Mouse (Mus musculus) lung, postnatal 0 days (tissue): ENCODE data around the gene Ric8b. TPM values are rescaled to one million over a fixed set of nuclear protein-coding genes. Genes with fewer than 3 reads are reported as not detected.

ENCODE experiments used
- ATAC-seq: fragments of 200-750 bp; cut with Nextera tagmentation; 2 replicates; pipeline ENCODE4 v1.8.0; 2017; ENCODE audit warnings: moderate library complexity
- DNase-seq: peaks from one replicate; pipeline ENCODE4 v3.0.0-alpha.2; 2016; ENCODE audit warnings: low spot score
- H3K27ac ChIP-seq: fragments of 300-500 bp; sonication (generic); 2 replicates; pipeline ENCODE4 v1.5.1; 2014; ENCODE audit warnings: antibody characterized with exemption, mild to moderate bottlenecking, low read length, mixed read lengths
- H3K27me3 ChIP-seq: fragments of 300-500 bp; sonication (generic); replicated peaks from 2 replicates; pipeline ENCODE4 v1.6.1; 2014; ENCODE audit warnings: low read length, mixed read lengths; ENCODE audit not compliant: insufficient read depth
- H3K36me3 ChIP-seq: fragments of 300-500 bp; sonication (generic); 2 replicates; pipeline ENCODE4 v1.6.1; 2014; ENCODE audit warnings: low read length, mixed read lengths; ENCODE audit not compliant: insufficient read depth
- H3K4me1 ChIP-seq: fragments of 300-500 bp; sonication (generic); 2 replicates; pipeline ENCODE4 v1.6.1; 2014; ENCODE audit warnings: antibody characterized with exemption, low read depth, low read length, mixed read lengths; ENCODE audit not compliant: insufficient read depth
- H3K4me2 ChIP-seq: fragments of 300-500 bp; sonication (generic); replicated peaks from 2 replicates; pipeline ENCODE4 v1.6.1; 2014; ENCODE audit warnings: low read depth, mild to moderate bottlenecking, low read length, moderate library complexity, mixed read lengths
- H3K4me3 ChIP-seq: fragments of 300-500 bp; sonication (generic); 2 replicates; pipeline ENCODE4 v1.5.1; 2014; ENCODE audit warnings: low read depth, low read length
- H3K9ac ChIP-seq: fragments of 300-500 bp; sonication (generic); replicated peaks from 2 replicates; pipeline ENCODE4 v1.6.1; 2014; ENCODE audit warnings: low read depth, mild to moderate bottlenecking
- H3K9me3 ChIP-seq: fragments of 300-500 bp; sonication (generic); 2 replicates; pipeline ENCODE4 v1.6.1; 2016; ENCODE audit warnings: low read length, mixed read lengths
- CTCF ChIP-seq: IDR thresholded peaks from 2 replicates; pipeline ENCODE4 v1.5.1; 2016; ENCODE audit warnings: antibody characterized with exemption, mild to moderate bottlenecking
- EP300 ChIP-seq: IDR thresholded peaks from 2 replicates; pipeline ENCODE4 v1.6.1; 2016; ENCODE audit warnings: antibody characterized with exemption, mild to moderate bottlenecking, control low read depth
- WGBS: fragments of 180-500 bp; shearing (Covaris S2); extraction: QIAGEN DNeasy Blood & Tissue Kit; methylation state at CpG from one replicate; pipeline ENCODE4 v1.1.7; 2014; 5-methylcytosine and 5-hydroxymethylcytosine counted together
- polyA plus RNA-seq: library from polyadenylated mRNA; unstranded; fragments of >200 nt; fragmentation: Nextera tagmentation; extraction: Ambion mirVana; gene quantifications from 2 replicates; pipeline ENCODE4 v1.2.1, GENCODE M21; 2015

Ric8b gene
- polyA plus RNA-seq, result 9.6 and 12.7 TPM in 2 replicates

DNA sequence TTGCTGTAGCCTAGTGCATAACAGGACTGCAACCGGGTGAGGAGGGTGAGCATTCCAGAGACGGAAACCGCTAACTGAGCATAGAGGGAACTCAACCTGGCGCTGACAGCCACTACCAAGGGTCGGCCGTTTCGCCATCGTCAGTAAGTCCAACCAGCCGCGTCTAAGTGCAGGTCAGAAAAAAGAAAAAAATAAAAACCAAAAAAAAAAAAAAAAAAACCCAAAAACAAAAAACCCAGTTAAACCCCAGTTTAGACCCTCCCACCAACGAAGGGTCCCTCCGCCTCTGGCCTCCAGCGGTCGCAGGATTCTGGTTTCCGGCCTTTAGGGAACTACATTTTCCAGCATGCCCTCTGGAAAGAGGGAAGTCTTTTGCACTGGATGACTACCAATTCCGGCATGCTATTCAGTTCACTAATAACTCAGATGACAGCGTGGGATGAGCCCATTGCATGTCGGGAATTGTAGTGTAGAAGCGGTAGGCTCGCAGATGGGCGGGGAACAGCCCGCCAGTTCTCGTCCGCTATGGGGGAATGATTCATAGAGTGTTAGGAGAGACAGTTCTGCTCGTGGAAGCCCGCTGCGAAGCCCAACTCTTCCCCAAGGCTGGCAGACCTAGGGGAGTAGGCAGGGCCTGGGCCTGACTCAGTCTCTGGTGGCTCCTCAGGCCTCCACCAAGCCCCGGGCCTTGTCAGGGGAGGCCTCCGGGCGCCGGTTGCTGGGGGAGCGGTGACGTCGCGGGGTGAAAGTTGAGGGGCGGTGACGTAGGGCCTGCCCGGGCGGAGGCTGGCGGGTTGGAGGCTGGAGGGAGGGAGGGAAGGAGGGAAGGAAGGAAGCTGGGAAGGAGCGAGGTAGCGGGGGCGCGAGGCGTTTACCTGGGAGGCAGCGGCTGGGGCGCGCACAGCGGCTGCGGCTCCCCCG, at the start of gene Ric8b:
Gene Ric8b, plus strand, starts transcription at position 807 of the 921 bp plus-strand sequence.
- 3% methylated on average over 47 of the region's 51 CpGs for WGBS
- Histone ChIP-seq H3K27me3 (no peaks in the 10 kb centered on the region), H3K27ac (peak within 1 kb of the TSS; percentile 96), H3K36me3 (no peaks in the 10 kb centered on the region), H3K9ac (peak within 1 kb of the TSS; percentile 69), H3K4me3 (peak within 1 kb of the TSS; percentile 85), H3K4me2 (peak within 1 kb of the TSS; percentile 85), H3K4me1 (peaks cover 6% of the 10 kb centered on the region; the same call in 1 of the 2 replicates), H3K9me3 (no peaks in the 10 kb centered on the region)
- TF ChIP-seq CTCF (peak; percentile 14; the same call in 1 of the 2 replicates), EP300 (no peak)
- ATAC-seq, result peak; percentile 98
- DNase-seq, result peak; percentile 99

DNA sequence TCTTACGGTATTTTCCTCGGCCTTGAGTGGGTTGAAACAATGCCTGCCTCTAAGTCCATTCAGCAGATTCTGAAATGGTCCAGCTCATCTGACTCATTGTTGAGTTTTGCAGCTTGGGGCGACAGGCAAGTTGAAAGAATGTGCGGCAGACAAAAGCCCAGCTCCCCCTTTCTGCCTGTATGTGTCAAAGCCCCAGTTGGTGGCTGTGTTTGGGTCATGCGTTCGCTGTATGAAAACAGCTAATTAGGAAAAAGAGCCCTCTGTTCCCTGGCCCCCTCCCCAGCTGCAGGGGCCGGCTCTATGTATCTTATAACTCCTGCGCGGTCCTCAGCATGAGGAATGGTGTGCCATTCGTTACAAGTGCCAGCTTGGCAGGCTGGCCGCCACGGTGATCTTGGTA, 46.1 kb upstream of the Ric8b start:
- DNase-seq (no peak), ATAC-seq (no peak)
- no peak overlapping the region for H3K27ac ChIP-seq
- no peaks in the 10 kb centered on the region for H3K27me3 ChIP-seq
- TF ChIP-seq EP300, result no peak
- no peak for TF ChIP-seq CTCF
- no peaks in the 10 kb centered on the region for H3K9me3 ChIP-seq
- no peaks in the 10 kb centered on the region; the same call in 1 of the 2 replicates for H3K4me1 ChIP-seq
- WGBS, result 59% methylated on average over 12 of the region's 12 CpGs
- H3K4me3 ChIP-seq, result no peak overlapping the region
- H3K36me3 ChIP-seq, result no peaks in the 10 kb centered on the region
- H3K4me2 ChIP-seq, result no peak overlapping the region
- H3K9ac ChIP-seq, result no peak overlapping the region

DNA sequence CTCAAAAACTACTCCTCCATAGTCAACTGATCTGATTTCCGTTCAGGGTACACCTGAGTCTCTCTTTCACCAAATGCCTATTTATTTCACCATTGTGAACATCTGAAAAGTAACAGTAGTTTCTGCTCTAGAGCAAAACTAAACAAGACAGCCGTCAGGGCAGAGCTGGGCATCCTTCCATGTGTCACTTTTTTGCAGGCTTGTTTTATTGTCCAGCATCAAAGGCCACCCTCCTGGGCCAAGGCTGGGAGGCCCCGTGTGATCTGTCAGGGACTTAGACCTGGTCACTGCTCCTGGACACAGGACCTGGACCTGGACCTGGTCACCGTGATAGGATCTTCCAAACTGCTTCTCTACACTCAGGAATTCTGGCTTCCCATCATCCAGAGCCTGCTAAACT, 45.5 kb upstream of the Ric8b start:
- 67% methylated on average over 4 of the region's 4 CpGs for WGBS
- no peak overlapping the region for H3K9ac ChIP-seq

DNA sequence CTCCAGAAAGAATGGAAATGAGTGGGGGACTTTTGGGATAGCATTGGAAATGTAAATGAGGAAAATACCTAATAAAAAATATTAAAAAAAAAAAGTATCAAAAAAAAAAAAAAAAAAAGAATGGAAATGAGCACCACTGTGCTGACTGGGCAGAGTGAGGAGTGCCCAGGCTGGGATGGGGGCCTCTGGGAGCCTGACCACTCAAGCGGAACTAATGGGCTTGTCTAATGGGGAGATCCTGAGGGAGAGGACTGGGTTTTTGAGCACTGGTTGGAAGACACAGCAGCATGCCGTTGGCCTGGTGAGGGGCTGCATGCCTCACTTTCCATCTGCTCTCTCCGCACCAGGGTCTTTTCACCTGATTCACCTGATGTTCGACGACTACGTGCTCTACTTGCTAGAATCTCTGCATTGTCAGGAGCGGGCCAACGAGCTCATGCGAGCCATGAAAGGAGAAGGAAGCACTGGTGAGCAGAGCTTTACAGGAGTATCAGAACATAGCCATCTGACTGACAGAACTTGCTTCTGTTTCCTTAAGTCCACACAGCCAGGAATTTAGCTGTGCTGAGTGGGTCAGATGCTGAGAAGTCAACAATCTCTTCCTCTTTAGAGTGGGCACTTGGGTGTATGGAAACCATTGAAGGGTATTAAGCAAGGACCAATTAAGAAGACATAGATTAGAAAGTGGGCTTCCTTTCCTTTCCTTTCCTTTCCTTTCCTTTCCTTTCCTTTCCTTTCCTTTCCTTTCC, 37.4 kb upstream of the Ric8b start:
- no peak for TF ChIP-seq EP300
- TF ChIP-seq CTCF, result no peak
- no peak overlapping the region for H3K9ac ChIP-seq
- DNase-seq (peak; percentile 52), ATAC-seq (peak; percentile 71)
- no peak overlapping the region for H3K4me3 ChIP-seq
- no peaks in the 10 kb centered on the region for H3K27me3 ChIP-seq
- no peaks in the 10 kb centered on the region for H3K36me3 ChIP-seq
- H3K27ac ChIP-seq, result no peak overlapping the region
- no peaks in the 10 kb centered on the region for H3K9me3 ChIP-seq
- WGBS, result 58% methylated on average over 9 of the region's 9 CpGs
- H3K4me1 ChIP-seq, result no peaks in the 10 kb centered on the region
- no peak overlapping the region for H3K4me2 ChIP-seq

More for the DNA sequence above, 45.5 kb upstream of the Ric8b start:
- no peaks in the 10 kb centered on the region for H3K9me3 ChIP-seq
- TF ChIP-seq EP300 (no peak), CTCF (no peak)
- ATAC-seq (no peak), DNase-seq (no peak)
- H3K4me1 ChIP-seq, result no peaks in the 10 kb centered on the region; the same call in 1 of the 2 replicates
- H3K27me3 ChIP-seq, result no peaks in the 10 kb centered on the region
- H3K36me3 ChIP-seq, result no peaks in the 10 kb centered on the region
- H3K4me2 ChIP-seq, result no peak overlapping the region
- no peak overlapping the region for H3K27ac ChIP-seq
- H3K4me3 ChIP-seq, result no peak overlapping the region

DNA sequence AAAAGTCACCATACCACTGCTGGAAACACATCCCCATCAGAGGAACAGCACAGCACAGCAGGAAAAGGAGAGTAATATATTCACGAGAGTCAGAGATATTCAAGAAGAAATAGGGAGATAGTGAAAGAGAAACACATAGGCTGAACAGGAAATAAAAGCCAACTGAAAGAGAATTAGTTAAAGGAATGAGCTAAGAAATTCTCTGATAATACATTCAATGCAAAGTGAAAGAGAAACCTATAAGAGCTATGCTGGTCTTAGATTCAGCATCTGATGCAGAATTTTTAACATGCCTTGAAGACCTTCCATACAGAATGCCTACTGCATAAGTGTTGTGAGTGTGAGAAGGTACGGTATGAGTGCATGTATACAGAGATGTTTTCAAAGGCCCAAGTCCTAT, 34.9 kb upstream of the Ric8b start:
- no peak for DNase-seq
- no peak overlapping the region for H3K4me2 ChIP-seq
- no peaks in the 10 kb centered on the region for H3K27me3 ChIP-seq
- no peak overlapping the region for H3K4me3 ChIP-seq
- no peak for ATAC-seq
- H3K9ac ChIP-seq, result no peak overlapping the region
- 77% methylated on average over 2 of the region's 2 CpGs for WGBS
- H3K36me3 ChIP-seq, result no peaks in the 10 kb centered on the region
- no peak overlapping the region for H3K27ac ChIP-seq
- TF ChIP-seq EP300, result no peak
- no peak for TF ChIP-seq CTCF
- H3K9me3 ChIP-seq, result no peaks in the 10 kb centered on the region
- peaks cover 5% of the 10 kb centered on the region; the same call in 1 of the 2 replicates for H3K4me1 ChIP-seq

DNA sequence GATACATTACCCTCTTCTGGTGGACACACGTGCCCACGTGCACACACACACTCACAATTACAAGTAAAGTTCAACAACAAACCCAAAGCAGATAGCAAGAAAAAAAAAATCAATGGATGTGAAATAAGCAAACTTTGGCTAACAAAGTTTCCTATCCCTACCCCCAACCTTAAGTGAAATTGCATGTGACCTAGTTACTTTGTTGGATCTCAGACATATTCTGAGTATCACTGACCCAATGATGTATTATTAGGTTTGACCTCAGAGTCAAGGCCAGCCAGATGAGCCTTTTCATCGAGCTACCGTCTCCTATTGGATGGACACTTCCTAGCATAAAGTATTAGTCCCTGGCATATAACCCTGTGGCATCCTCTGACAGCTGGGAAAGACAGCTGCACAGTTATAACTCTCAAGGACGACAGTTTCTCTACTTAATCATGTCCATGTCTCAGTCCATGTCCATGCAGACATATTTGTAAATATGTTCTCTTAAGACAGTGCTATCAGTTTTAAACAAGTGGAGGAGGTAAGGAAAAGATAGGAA, 32.0 kb upstream of the Ric8b start:
- no peak for DNase-seq
- Histone ChIP-seq H3K9me3 (no peaks in the 10 kb centered on the region), H3K4me2 (no peak overlapping the region), H3K27me3 (no peaks in the 10 kb centered on the region), H3K36me3 (no peaks in the 10 kb centered on the region), H3K4me1 (peaks cover 5% of the 10 kb centered on the region; the same call in 1 of the 2 replicates), H3K9ac (no peak overlapping the region), H3K4me3 (no peak overlapping the region), H3K27ac (no peak overlapping the region)
- 57% methylated on average over 5 of the region's 5 CpGs for WGBS
- TF ChIP-seq CTCF (no peak), EP300 (no peak)
- peak; percentile 24; the same call in 1 of the 2 replicates for ATAC-seq
